Mouse (Mus musculus) liver (tissue): ENCODE measurements at regions not wholly inside any gene's neighbourhood (a gene's known extent, or its start where the extent isn't known, plus 50 kb on each side); places are given as distances from the start of the nearest gene placed in this dataset.
A peak's percentile ranks its signal among the peaks of the same experiment; 100 is the strongest.
"Not testable (repeated sequence)": the region's sequence is repeated elsewhere in the genome, so short reads cannot be mapped to it uniquely, and the experiment has no call there.

Experiments
- DNase-seq: peaks from one replicate; pipeline ENCODE4 v3.0.0-alpha.2; 2020; ENCODE audit warnings: mixed read lengths

DNA sequence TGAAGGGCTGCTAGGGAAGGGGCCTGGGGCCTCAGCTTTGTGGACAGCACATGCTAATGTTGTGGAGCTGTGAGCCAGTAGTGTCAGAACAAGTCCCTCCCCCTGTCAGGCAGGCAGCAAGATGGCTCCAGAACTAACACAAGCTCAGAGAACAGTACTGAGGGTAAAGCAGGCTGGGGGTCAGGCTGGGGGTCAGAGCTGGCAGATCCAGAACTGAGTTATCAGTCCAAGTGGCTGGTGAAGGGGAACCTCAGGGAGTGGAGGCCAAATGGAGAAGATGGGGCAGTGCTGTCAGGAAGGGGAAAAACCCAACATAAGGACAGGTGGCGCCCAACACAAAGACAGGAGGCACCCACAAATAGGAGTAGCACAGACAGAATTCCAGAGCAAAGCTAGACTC is 985.1 kb downstream of the 4930447A16Rik start:
- no peak for DNase-seq

DNA sequence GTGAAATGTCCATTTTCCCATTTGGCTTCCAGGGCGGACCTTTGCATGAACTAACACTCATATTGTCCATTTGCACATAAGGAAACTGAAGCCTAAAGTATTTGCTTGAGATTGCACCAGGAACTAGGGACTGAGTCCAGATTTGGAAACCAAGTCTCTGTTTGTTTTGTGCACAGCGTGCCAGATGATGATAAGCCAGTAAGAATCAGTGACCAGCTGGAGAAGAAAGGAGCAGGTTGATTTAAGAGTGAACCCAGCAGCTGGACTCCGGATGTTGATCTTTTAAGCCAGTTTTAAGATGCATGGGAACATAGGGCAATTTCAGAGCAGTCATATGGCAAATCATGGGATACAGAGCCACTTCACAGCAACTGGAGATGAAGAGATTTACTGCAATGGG is 987.1 kb downstream of the 4930447A16Rik start:
- DNase-seq, result no peak

DNA sequence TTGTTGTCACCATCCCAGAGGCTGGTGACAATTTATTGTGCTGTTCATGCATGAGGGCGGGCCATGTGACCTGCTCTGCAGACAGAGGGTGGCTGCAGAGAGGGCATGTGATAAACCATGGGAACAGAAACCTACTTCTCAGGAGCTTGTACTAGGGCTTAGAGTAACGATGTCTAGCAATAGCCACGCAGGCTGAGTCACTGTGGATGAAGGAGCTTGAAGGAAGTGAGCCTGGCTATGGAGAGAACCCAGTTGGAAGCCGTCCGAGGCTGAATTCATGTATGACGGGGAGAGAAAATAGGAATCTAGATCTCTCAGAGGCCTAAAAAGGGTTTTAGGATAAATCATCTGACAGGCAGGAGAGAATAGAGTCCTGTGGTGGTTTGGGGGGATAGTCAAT is 988.0 kb downstream of the 4930447A16Rik start:
- DNase-seq, result no peak

DNA sequence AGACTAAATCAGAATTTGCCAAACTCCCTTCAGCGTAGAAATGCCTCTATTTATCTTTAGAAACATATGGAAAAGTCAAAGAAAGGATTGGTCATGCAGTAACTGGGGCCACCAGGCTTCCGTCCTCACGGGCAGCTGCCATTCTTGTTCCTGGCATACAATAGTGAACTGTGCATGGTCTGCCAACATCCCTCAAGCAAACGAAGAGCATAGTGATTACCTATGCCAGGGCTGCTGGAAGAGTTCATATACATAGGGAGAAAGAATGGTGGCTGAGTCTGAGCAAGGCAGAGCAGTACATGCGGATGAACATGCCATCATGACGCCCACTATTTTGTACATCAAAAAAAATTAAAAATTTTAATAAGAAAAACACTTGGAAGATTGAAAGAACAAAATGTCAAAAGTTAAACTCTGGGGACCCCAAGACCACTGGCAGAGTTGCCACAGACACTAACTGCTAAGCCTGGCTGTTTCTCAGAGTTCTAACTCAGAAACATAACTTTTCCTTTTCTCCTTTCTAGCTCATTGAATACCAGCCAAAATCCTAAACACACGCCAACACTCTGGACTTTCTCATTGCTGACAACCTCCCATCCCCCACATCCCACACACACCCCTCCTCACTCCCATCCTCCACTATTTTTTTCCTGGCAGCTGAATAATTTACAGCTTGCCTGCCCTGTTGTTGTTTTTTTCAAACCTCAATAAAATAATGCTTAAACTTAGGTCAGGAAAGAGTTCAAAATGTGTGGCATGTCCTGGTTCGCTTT is 989.1 kb downstream of the 4930447A16Rik start:
- peak; percentile 7 for DNase-seq

DNA sequence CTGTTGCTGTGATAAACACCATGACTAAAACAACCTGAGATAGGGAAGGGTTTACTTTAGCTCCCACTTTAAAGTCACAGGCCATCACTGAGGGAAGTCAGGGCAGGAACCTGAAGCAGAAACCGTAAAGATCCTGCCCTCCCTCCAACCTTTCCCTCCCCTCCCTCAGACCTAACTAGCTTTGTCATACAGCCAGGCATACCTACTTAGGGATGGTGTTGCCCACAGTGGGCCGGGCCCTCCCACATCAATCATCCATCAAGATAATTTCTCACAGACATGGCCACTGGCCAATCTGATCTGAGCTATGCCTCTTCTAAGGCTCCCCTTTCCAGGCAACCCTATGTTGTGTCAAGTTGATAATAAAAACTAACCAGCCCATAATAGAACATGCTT is 989.7 kb downstream of the 4930447A16Rik start:
- peak; percentile 0 for DNase-seq

DNA sequence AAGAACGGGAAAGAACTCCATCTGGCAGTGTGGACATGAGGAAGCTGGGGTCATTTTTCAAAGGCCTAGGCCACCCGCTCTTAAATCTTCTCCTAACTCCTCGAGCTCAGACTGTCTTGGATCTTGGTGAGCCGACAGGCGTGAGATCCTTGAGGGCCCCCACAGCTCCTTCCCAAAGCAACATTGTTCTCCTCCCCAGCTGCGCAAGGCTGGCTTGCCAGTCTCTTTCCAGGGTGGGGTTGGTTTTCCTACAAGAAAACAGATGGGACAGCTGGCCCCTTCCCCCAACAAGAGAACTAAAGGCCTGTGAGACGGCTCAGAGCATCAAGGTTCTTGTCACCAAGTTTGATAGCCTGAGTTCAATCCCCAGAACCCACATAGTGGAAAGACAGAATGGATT is 994.3 kb downstream of the 4930447A16Rik start:
- no peak for DNase-seq

DNA sequence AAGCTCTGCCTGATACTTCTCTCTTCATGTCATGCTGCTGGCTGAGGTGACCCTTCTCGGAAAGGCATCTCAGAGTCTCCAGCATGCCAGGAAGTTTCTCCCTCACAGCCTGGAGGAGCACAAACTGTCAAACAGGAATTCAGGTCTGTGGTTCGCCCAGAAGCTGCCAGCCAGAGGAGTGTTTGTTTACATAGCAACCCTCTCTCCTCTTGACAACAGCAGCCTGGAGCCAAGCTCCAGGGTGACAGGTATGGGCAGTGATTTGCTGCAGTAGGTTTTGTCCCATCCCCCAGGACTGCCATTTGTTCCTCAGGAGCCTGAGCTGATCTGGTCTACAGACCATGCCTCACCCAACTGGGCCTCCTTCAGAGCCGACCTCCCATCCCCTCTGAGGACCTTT is 995.4 kb downstream of the 4930447A16Rik start:
- DNase-seq, result no peak

DNA sequence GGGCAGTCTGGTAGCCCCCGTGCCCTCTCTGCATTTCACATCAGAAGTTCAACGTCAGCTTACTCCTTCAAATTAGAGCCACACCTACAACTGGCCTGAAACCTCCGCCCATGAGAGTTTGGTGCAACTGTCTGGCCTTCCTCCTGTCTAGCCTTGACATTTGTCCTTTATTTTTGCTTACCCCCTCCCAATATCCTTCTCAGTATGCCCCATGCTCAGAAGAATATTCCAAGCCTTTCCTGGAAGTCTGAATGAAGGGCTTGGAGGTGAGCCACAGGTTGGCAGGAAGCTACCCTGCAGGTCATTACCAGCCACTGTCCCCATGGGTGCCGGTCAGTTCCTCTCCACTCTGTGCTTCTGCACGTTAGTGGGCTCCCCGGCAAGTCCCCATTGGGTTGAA is 997.4 kb downstream of the 4930447A16Rik start:
- no peak for DNase-seq

DNA sequence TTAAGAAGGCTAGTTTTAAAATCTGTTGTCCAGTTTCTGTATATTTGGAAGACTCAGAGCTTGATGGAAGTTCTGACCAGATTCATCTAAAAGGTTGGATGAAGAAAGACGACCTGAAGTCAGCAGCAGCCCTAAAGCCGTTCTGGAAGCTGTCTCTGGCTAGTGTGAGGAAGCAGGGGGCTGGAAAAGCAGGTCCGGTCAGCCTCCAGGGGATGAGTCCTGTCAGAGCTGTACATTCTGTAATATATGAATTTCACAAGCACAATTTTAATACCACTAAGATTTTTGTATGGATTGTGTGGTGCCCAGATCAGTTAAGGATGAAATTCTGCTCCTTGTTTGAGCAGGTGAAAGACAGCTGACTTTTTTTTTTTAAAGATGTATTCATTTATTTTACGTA is 1000.2 kb downstream of the 4930447A16Rik start:
- peak; percentile 0 for DNase-seq

DNA sequence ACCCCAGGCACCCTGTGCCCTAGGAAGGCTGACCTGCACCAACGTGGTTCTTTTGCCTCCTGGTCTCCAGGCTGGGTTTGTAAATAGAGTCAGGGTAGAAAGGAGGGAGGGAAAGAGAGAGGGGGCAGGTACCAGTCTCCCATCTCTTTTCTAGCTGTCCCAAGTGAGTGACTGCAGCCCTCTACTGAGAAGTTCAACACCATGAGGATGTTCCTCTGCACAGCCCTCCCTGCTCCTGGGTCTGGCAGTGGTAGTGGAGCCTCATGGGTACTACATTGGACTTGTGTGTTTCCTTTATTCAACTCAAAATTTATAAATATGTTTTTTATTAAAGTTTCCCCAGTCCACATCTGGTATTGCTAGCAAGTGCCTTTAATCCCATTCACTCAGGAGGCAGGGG is 1002.6 kb downstream of the 4930447A16Rik start:
- no peak for DNase-seq

DNA sequence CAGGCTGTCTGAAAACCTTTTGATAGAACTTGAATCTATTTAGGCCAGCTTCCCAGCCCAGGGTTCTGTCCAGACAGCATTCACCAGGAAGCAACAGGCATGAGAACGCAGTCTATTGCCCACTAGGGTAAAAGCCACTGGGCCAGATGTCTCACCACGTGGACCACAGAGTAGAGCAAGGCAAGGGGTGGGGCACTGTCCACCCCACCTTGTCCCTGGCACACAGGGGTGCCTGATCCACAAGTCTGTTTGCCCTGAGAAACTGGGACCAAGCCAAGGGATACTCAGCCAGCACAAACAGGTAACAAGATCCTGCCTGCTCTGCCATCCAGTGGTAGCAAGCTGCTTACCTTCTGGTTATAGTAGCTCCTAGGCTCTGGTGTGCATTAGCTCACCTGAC is 1006.3 kb downstream of the 4930447A16Rik start:
- DNase-seq, result peak; percentile 1

DNA sequence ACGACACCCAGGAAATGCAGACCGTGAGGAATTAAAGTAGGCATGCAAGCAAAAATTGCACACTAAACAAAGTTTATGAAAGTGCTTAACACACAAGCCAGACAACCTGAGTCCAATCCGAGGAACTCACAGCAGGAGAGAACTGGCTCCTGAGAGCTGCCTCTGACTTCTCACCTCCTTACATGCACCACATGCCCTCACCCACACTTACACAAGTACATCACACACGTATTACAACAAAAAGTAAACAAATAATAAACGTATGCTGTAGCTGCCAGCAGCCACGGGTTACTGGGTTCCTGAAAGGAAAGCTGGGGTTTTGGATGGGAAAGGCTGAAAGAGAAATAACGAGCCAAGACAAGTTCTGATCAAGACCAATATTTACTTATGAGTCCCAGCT is 1008.0 kb downstream of the 4930447A16Rik start:
- peak; percentile 0 for DNase-seq

DNA sequence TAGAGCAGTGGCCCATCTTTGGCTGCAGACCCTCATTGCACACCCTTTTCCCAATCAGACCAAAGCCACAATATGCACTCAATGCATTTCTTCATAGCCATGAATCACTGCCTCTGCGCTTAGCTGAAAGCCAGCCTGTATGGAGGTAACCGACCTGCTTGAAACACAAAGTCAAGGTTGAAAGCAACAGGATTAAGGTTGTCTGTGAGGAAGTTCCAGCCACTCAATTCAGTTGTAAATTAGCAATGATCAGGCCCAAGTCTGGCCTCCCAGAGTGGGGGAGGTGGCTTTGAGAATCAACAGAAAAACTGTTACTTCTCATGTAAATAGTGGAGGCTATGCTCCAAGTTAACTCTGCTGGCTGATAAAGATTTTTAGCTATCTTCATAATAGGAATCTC is 1008.9 kb downstream of the 4930447A16Rik start:
- DNase-seq, result not testable (repeated sequence)
